Mouse (Mus musculus) forebrain, embryonic 12.5 days (tissue): ENCODE measurements around the gene Gcnt1. TPM values are rescaled to one million over a fixed set of nuclear protein-coding genes. Genes with fewer than 3 reads are reported as not detected.

Experiments used
- ATAC-seq: fragments of 200-750 bp; cut with Nextera tagmentation; 2 replicates; pipeline ENCODE4 v1.8.0; 2017; ENCODE audit warnings: moderate TSS enrichment; ENCODE audit not compliant: low FRiP score
- H3K27ac ChIP-seq: fragments of 300-500 bp; sonication (generic); 2 replicates; pipeline ENCODE4 v1.5.1; 2016; ENCODE audit warnings: mild to moderate bottlenecking
- H3K27me3 ChIP-seq: fragments of 300-500 bp; sonication (generic); 2 replicates; pipeline ENCODE4 v1.6.1; 2016; ENCODE audit warnings: mild to moderate bottlenecking
- H3K36me3 ChIP-seq: fragments of 300-500 bp; sonication (generic); replicated peaks from 2 replicates; pipeline ENCODE4 v1.6.1; 2016; ENCODE audit warnings: mild to moderate bottlenecking
- H3K4me1 ChIP-seq: fragments of 300-500 bp; sonication (generic); 2 replicates; pipeline ENCODE4 v1.6.1; 2016
- H3K4me2 ChIP-seq: fragments of 300-500 bp; sonication (generic); 2 replicates; pipeline ENCODE4 v1.6.1; 2016; ENCODE audit warnings: mild to moderate bottlenecking, moderate library complexity
- H3K4me3 ChIP-seq: fragments of 300-500 bp; sonication (generic); replicated peaks from 2 replicates; pipeline ENCODE4 v1.5.1; 2016; ENCODE audit warnings: mild to moderate bottlenecking
- H3K9ac ChIP-seq: fragments of 300-500 bp; sonication (generic); 2 replicates; pipeline ENCODE4 v1.6.1; 2016; ENCODE audit warnings: mild to moderate bottlenecking
- H3K9me3 ChIP-seq: fragments of 300-500 bp; sonication (generic); 2 replicates; pipeline ENCODE4 v1.6.1; 2016
- WGBS: fragments of 180-500 bp; shearing (Covaris S2); methylation state at CpG from one replicate; pipeline ENCODE4 v1.1.7; 2016; 5-methylcytosine and 5-hydroxymethylcytosine counted together
- polyA plus RNA-seq: library from polyadenylated mRNA; unstranded; fragments of >200 nt; fragmentation: Nextera tagmentation; extraction: Ambion mirVana; gene quantifications from 2 replicates; pipeline ENCODE4 v1.2.1, GENCODE M21; 2016

Gene Gcnt1
- polyA plus RNA-seq, 1 experiment from 2014 or later, result 2.3 TPM

DNA sequence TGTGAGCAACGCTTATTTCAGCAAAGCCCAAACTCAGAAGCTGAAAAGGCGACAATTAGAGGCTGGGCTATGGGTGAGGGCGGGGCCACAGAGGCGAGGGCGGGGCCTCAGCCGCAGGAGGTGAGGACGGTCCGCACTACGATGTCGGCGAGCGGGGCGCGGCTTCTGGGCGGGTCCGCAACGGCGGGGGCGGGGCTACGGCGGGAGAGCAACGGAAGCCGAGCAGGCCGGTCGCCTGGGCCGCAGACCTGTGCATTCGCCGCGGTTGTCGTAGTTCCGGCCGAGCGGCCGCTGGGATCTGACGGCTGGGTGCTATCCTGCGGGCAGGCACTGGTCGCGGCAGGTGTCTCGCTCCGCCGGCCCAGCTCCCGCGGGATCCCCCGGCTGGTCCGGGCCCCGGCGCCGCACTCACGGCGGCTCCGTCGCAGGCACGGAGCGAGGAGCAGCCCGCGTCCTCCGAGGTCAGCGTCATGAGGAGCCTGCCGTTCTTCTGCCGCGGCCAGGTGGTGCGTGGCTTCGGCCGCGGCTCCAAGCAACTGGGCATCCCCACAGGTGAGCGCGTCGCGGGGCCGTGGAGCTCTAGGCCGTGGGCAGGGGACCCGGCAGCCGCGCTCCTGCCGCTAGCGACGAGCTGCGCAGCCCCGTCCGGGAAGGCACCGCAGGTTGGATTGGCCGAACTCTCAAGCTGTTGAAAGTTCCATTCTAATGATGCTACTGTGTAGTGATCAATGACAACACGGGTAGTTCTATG lies 21.4 kb upstream of the Gcnt1 start, which contains the start of gene Rfk:
Gene Rfk, plus strand, starts transcription at position 203 of the 751 bp plus-strand sequence.
- peak; percentile 98 for ATAC-seq
- WGBS, result under 1% methylated on average over 70 of the region's 83 CpGs
- Histone ChIP-seq H3K27me3 (peaks cover 7% of the 10 kb centered on the region; the same call in 1 of the 2 replicates), H3K4me2 (peak within 1 kb of the TSS; percentile 59), H3K9me3 (no peaks in the 10 kb centered on the region), H3K4me3 (peak within 1 kb of the TSS; percentile 87), H3K4me1 (peaks cover 8% of the 10 kb centered on the region), H3K36me3 (0 out of 2 replicates have a peak, but pooled peaks cover 14% of the 10 kb centered on the region), H3K9ac (peak within 1 kb of the TSS; percentile 88), H3K27ac (0 out of 2 replicates have a peak within 1 kb of the TSS, but pooled peaks have one; percentile 31)

- no peak for ATAC-seq
- Histone ChIP-seq H3K4me2 (0 out of 2 replicates have a peak overlapping the region, but pooled peaks have one; percentile 59), H3K4me1 (peaks cover 8% of the 10 kb centered on the region), H3K27ac (no peak overlapping the region), H3K36me3 (0 out of 2 replicates have a peak, but pooled peaks cover 4% of the 10 kb centered on the region), H3K9ac (no peak overlapping the region), H3K27me3 (peaks cover 7% of the 10 kb centered on the region; the same call in 1 of the 2 replicates), H3K9me3 (no peaks in the 10 kb centered on the region), H3K4me3 (no peak overlapping the region)
- WGBS, result 7% methylated on average over 3 of the region's 3 CpGs
Observed at GRCm38 (mm10) chr19:17392866-17393265, 20.2 kb upstream of the Gcnt1 start.

- Histone ChIP-seq H3K4me3 (no peak overlapping the region), H3K4me2 (no peak overlapping the region), H3K4me1 (peaks cover 6% of the 10 kb centered on the region; the same call in 1 of the 2 replicates), H3K9ac (no peak overlapping the region), H3K27ac (no peak overlapping the region), H3K27me3 (peaks cover 7% of the 10 kb centered on the region; the same call in 1 of the 2 replicates), H3K36me3 (no peaks in the 10 kb centered on the region), H3K9me3 (no peaks in the 10 kb centered on the region)
- ATAC-seq, result peak; percentile 18; the same call in 1 of the 2 replicates
- WGBS, result 17% methylated on average over 2 of the region's 2 CpGs
Observed at GRCm38 (mm10) chr19:17388404-17388803, 15.8 kb upstream of the Gcnt1 start.

DNA sequence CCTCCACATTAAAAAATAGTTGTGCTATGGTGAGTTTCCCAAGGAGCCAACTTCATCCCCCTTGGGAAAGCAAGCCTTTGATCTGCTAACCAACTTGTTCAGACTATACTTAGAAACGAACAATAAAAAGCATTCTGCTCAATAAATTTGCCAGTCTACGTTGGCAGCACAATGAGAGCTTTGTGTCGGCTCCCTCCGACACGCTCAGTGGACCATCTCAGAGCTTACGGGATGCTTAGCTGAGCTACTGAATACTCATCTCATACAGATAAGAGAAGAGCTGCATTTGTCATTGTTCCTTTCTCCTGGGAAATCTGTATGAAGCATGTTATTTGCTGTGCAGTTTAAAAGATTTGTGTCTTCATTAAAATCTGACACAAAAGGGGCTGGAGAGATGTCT lies 13.8 kb upstream of the Gcnt1 start:
- Histone ChIP-seq H3K4me1 (peaks cover 6% of the 10 kb centered on the region; the same call in 1 of the 2 replicates), H3K9ac (no peak overlapping the region), H3K27ac (no peak overlapping the region), H3K4me2 (no peak overlapping the region), H3K27me3 (no peaks in the 10 kb centered on the region; the same call in 1 of the 2 replicates), H3K4me3 (no peak overlapping the region), H3K36me3 (no peaks in the 10 kb centered on the region), H3K9me3 (no peaks in the 10 kb centered on the region)
- ATAC-seq, result no peak
- WGBS, result 29% methylated on average over 6 of the region's 6 CpGs

- H3K9ac ChIP-seq, result no peak overlapping the region
- 98% methylated on average over 1 of the region's 1 CpGs for WGBS
- H3K4me2 ChIP-seq, result no peak overlapping the region
- H3K27ac ChIP-seq, result no peak overlapping the region
- no peak for ATAC-seq
- no peaks in the 10 kb centered on the region for H3K9me3 ChIP-seq
- no peak overlapping the region for H3K4me3 ChIP-seq
- H3K4me1 ChIP-seq, result peaks cover 6% of the 10 kb centered on the region; the same call in 1 of the 2 replicates
- H3K27me3 ChIP-seq, result no peaks in the 10 kb centered on the region
- H3K36me3 ChIP-seq, result no peaks in the 10 kb centered on the region
Observed at GRCm38 (mm10) chr19:17385426-17385825, 12.8 kb upstream of the Gcnt1 start.

DNA sequence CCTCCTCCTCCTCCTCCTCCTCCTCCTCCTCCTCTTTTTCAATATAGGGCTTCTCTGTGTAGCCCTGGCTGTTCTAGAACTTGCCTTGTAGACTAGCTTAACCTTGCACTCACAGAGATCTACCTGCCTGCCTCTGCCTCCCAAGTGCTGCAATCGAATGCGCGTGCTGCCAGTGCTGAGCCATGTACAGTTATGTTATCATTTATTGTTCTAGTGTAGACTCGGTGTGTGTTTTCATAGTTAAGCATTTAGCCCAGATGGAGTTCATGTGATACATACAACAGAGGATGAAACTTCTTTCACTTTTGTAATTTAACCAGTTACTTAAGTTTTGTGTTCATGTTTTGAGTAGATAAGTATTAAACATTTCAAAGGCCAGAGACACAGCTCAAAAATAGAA lies 12.4 kb upstream of the Gcnt1 start:
- no peak for ATAC-seq
- 94% methylated on average over 4 of the region's 4 CpGs for WGBS

GRCm38 (mm10) chr19:17382807-17383397 lies 10.3 kb upstream of the Gcnt1 start:
- no peak for ATAC-seq
- peaks cover 6% of the 10 kb centered on the region; the same call in 1 of the 2 replicates for H3K4me1 ChIP-seq
- no peaks in the 10 kb centered on the region for H3K27me3 ChIP-seq
- no peak overlapping the region for H3K9ac ChIP-seq
- no peaks in the 10 kb centered on the region for H3K36me3 ChIP-seq
- no peaks in the 10 kb centered on the region for H3K9me3 ChIP-seq
- H3K4me2 ChIP-seq, result no peak overlapping the region
- 86% methylated on average over 6 of the region's 6 CpGs for WGBS
- H3K4me3 ChIP-seq, result no peak overlapping the region
- no peak overlapping the region for H3K27ac ChIP-seq

More for the DNA sequence above, 12.4 kb upstream of the Gcnt1 start:
- H3K36me3 ChIP-seq, result no peaks in the 10 kb centered on the region
- peaks cover 6% of the 10 kb centered on the region; the same call in 1 of the 2 replicates for H3K4me1 ChIP-seq
- no peaks in the 10 kb centered on the region for H3K9me3 ChIP-seq
- no peak overlapping the region for H3K27ac ChIP-seq
- no peak overlapping the region for H3K4me2 ChIP-seq
- no peak overlapping the region for H3K4me3 ChIP-seq
- no peaks in the 10 kb centered on the region for H3K27me3 ChIP-seq
- H3K9ac ChIP-seq, result no peak overlapping the region

- 83% methylated on average over 7 of the region's 7 CpGs for WGBS
- no peak overlapping the region for H3K9ac ChIP-seq
- no peaks in the 10 kb centered on the region for H3K27me3 ChIP-seq
- H3K4me2 ChIP-seq, result no peak overlapping the region
- no peaks in the 10 kb centered on the region for H3K4me1 ChIP-seq
- no peak for ATAC-seq
- H3K4me3 ChIP-seq, result no peak overlapping the region
- no peaks in the 10 kb centered on the region for H3K36me3 ChIP-seq
- no peak overlapping the region for H3K27ac ChIP-seq
- no peaks in the 10 kb centered on the region for H3K9me3 ChIP-seq
Observed at GRCm38 (mm10) chr19:17380549-17380948, 7.9 kb upstream of the Gcnt1 start.

DNA sequence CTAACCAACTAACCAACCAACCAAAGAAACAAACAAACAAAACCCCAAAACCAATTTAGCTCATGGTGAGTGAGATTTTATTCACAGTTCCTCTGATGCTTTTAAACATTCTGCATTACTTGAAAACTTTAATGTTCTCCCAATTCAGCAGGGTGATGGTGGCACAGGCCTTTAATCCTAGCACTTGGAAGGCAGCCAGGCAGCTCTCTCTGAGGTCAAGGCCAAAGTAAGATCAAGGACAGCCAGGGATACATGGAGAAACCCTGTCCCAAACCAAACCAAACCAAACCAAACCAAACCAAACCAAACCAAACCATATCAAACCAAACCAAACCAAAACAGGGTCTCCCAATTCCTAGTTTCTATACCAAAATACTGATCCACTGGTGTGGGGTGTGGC lies 6.2 kb upstream of the Gcnt1 start:
- H3K27me3 ChIP-seq, result no peaks in the 10 kb centered on the region
- H3K27ac ChIP-seq, result no peak overlapping the region
- no peaks in the 10 kb centered on the region for H3K36me3 ChIP-seq
- no peak for ATAC-seq
- H3K9ac ChIP-seq, result no peak overlapping the region
- H3K4me3 ChIP-seq, result no peak overlapping the region
- H3K4me2 ChIP-seq, result no peak overlapping the region
- H3K4me1 ChIP-seq, result no peaks in the 10 kb centered on the region
- H3K9me3 ChIP-seq, result no peaks in the 10 kb centered on the region

GRCm38 (mm10) chr19:17369581-17369980 lies 3.1 kb downstream of the Gcnt1 start:
- no peak overlapping the region for H3K9ac ChIP-seq
- ATAC-seq, result no peak
- H3K4me1 ChIP-seq, result no peaks in the 10 kb centered on the region
- H3K9me3 ChIP-seq, result no peaks in the 10 kb centered on the region
- no peaks in the 10 kb centered on the region for H3K36me3 ChIP-seq
- H3K4me3 ChIP-seq, result no peak overlapping the region
- H3K27me3 ChIP-seq, result no peaks in the 10 kb centered on the region
- H3K27ac ChIP-seq, result no peak overlapping the region
- 70% methylated on average over 7 of the region's 7 CpGs for whole genome bisulfite sequencing
- H3K4me2 ChIP-seq, result no peak overlapping the region

GRCm38 (mm10) chr19:17368557-17368956 lies 4.1 kb downstream of the Gcnt1 start:
- no peaks in the 10 kb centered on the region for H3K9me3 ChIP-seq
- no peak for ATAC-seq
- H3K4me2 ChIP-seq, result no peak overlapping the region
- H3K9ac ChIP-seq, result no peak overlapping the region
- H3K27ac ChIP-seq, result no peak overlapping the region
- no peaks in the 10 kb centered on the region for H3K27me3 ChIP-seq
- no peak overlapping the region for H3K4me3 ChIP-seq
- WGBS, result 92% methylated on average over 9 of the region's 9 CpGs
- H3K4me1 ChIP-seq, result no peaks in the 10 kb centered on the region
- H3K36me3 ChIP-seq, result no peaks in the 10 kb centered on the region

- H3K27me3 ChIP-seq, result no peaks in the 10 kb centered on the region
- 94% methylated on average over 8 of the region's 8 CpGs for WGBS
- no peak overlapping the region for H3K4me2 ChIP-seq
- no peaks in the 10 kb centered on the region for H3K9me3 ChIP-seq
- no peak overlapping the region for H3K4me3 ChIP-seq
- ATAC-seq, result no peak
- no peak overlapping the region for H3K9ac ChIP-seq
- no peak overlapping the region for H3K27ac ChIP-seq
- no peaks in the 10 kb centered on the region for H3K36me3 ChIP-seq
- H3K4me1 ChIP-seq, result no peaks in the 10 kb centered on the region
Observed at GRCm38 (mm10) chr19:17366364-17367090, 6.1 kb downstream of the Gcnt1 start.
